Mouse (Mus musculus) midbrain, embryonic 10.5 days (tissue): Measurements from ENCODE around the gene Evc2. TPM values are rescaled to one million over a fixed set of nuclear protein-coding genes. Genes with fewer than 3 reads are reported as not detected.

ENCODE experiments used
- DNase-seq: peaks from one replicate; pipeline ENCODE4 v3.0.0-alpha.2; 2017; ENCODE audit warnings: low spot score
- H3K27ac ChIP-seq: fragments of 300-500 bp; sonication (generic); replicated peaks from 2 replicates; pipeline ENCODE4 v1.5.1; 2016; ENCODE audit warnings: mild to moderate bottlenecking
- H3K27me3 ChIP-seq: fragments of 300-500 bp; sonication (generic); 2 replicates; pipeline ENCODE4 v1.6.1; 2016; ENCODE audit warnings: low read depth, mild to moderate bottlenecking; ENCODE audit not compliant: poor library complexity, severe bottlenecking
- H3K36me3 ChIP-seq: fragments of 300-500 bp; sonication (generic); 2 replicates; pipeline ENCODE4 v1.6.1; 2016; ENCODE audit warnings: mild to moderate bottlenecking, moderate library complexity
- H3K4me1 ChIP-seq: fragments of 300-500 bp; sonication (generic); 2 replicates; pipeline ENCODE4 v1.6.1; 2016
- H3K4me3 ChIP-seq: fragments of 300-500 bp; sonication (generic); 2 replicates; pipeline ENCODE4 v1.5.1; 2016; ENCODE audit warnings: mild to moderate bottlenecking, moderate library complexity
- H3K9me3 ChIP-seq: fragments of 300-500 bp; sonication (generic); replicated peaks from 2 replicates; pipeline ENCODE4 v1.6.1; 2016; ENCODE audit warnings: mild to moderate bottlenecking
- WGBS: fragments of 180-500 bp; shearing (Covaris S2); methylation state at CpG from one replicate; pipeline ENCODE4 v1.1.7; 2016; 5-methylcytosine and 5-hydroxymethylcytosine counted together
- polyA plus RNA-seq: library from polyadenylated mRNA; unstranded; fragments of >200 nt; fragmentation: Nextera tagmentation; extraction: Ambion mirVana; gene quantifications from 2 replicates; pipeline ENCODE4 v1.2.1, GENCODE M21; 2016

Evc2 gene
- polyA plus RNA-seq, 1 experiment from 2014 or later = 19.0 TPM

DNA sequence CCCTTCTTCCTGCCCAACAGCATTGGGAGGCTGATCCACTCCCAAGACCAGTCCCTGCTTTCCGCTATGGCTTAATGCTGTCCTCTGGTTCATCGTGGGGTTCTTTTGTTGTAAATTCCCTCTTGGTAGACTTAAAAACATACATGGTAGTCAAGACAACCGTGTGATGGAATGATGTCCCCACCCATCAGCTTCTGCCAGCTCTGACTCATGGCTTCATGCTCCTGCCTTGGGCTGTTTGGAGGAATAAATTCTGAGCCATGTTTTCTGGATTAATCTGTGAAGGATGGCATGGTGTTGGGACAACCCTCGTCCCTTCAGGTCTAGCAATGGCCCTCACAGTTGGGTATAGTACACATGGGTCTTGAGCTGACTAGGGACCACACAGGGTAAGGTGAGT, 42.3 kb downstream of the Evc2 start:
- no peaks in the 10 kb centered on the region for H3K27me3 ChIP-seq
- H3K4me1 ChIP-seq = no peaks in the 10 kb centered on the region
- peaks cover 77% of the 10 kb centered on the region for H3K36me3 ChIP-seq
- H3K9me3 ChIP-seq = no peaks in the 10 kb centered on the region
- no peak for DNase-seq
- H3K27ac ChIP-seq = no peak overlapping the region
- H3K4me3 ChIP-seq = no peak overlapping the region
- WGBS = 90% methylated on average over 4 of the region's 4 CpGs

- H3K4me1 ChIP-seq = no peaks in the 10 kb centered on the region
- H3K27ac ChIP-seq = no peak overlapping the region
- H3K27me3 ChIP-seq = no peaks in the 10 kb centered on the region
- no peak for DNase-seq
- 87% methylated on average over 3 of the region's 3 CpGs for WGBS
- no peaks in the 10 kb centered on the region for H3K9me3 ChIP-seq
- no peak overlapping the region for H3K4me3 ChIP-seq
- peaks cover 93% of the 10 kb centered on the region for H3K36me3 ChIP-seq
Measured at GRCm38 (mm10) chr5:37383570-37383969, 45.3 kb downstream of the Evc2 start.

DNA sequence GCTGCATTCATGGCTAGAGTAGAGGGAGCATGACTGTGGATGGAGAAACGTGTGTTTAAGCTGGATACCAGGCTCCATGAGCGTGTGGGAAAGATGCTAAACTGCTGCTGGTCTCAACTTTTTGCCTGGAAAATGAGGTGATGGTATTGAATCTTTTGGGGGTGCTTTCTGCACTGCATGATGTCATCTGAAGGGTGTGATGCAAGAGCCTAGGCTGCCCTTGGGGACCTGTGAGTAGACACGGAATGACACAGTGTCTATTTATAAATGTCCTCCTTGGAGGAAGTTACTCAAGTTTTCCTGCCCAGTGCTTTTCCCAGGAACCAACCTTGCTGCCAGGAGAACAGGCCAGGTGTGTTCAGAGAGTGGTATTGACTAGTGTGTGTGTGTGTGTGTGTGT, 50.3 kb downstream of the Evc2 start:
- WGBS = 89% methylated on average over 3 of the region's 3 CpGs
- H3K36me3 ChIP-seq = peaks cover 83% of the 10 kb centered on the region
- H3K9me3 ChIP-seq = no peaks in the 10 kb centered on the region
- no peak overlapping the region for H3K27ac ChIP-seq
- H3K4me1 ChIP-seq = no peaks in the 10 kb centered on the region
- H3K27me3 ChIP-seq = no peaks in the 10 kb centered on the region
- H3K4me3 ChIP-seq = no peak overlapping the region
- DNase-seq = no peak

- no peak for DNase-seq
- Histone ChIP-seq H3K27me3 (no peaks in the 10 kb centered on the region), H3K4me3 (no peak overlapping the region), H3K4me1 (no peaks in the 10 kb centered on the region), H3K36me3 (peaks cover 80% of the 10 kb centered on the region), H3K9me3 (no peaks in the 10 kb centered on the region), H3K27ac (no peak overlapping the region)
- 82% methylated on average over 13 of the region's 13 CpGs for WGBS
Measured at GRCm38 (mm10) chr5:37389808-37390495, 51.7 kb downstream of the Evc2 start.

DNA sequence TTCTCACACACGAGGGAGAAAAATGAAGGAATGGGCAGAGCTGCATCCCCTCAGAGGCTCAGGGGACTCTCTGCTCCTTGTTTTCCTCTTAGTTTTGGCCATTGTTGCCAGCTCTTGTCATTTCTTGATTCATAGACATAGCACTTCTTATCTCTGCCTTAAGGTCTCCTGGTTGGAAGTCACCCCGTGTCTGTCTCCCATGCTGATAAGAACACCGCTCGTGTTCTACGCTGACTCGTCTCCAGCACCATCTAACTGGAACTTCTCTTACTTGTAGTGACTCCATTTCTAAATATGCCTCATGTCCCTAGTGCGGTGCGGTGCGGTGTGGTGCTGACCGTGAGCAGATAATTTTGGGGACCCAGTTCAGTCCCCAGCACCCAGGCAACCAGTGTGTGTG, 52.6 kb downstream of the Evc2 start:
- no peak for DNase-seq
- H3K4me1 ChIP-seq = no peaks in the 10 kb centered on the region
- H3K27me3 ChIP-seq = no peaks in the 10 kb centered on the region
- H3K4me3 ChIP-seq = no peak overlapping the region
- no peaks in the 10 kb centered on the region for H3K9me3 ChIP-seq
- 95% methylated on average over 10 of the region's 10 CpGs for WGBS
- no peak overlapping the region for H3K27ac ChIP-seq
- peaks cover 79% of the 10 kb centered on the region for H3K36me3 ChIP-seq

- Histone ChIP-seq H3K4me3 (no peak overlapping the region), H3K9me3 (no peaks in the 10 kb centered on the region), H3K36me3 (peaks cover 76% of the 10 kb centered on the region), H3K27me3 (no peaks in the 10 kb centered on the region), H3K27ac (no peak overlapping the region), H3K4me1 (no peaks in the 10 kb centered on the region)
- WGBS = 93% methylated on average over 10 of the region's 10 CpGs
- no peak for DNase-seq
Measured at GRCm38 (mm10) chr5:37391901-37392300, 53.6 kb downstream of the Evc2 start.

DNA sequence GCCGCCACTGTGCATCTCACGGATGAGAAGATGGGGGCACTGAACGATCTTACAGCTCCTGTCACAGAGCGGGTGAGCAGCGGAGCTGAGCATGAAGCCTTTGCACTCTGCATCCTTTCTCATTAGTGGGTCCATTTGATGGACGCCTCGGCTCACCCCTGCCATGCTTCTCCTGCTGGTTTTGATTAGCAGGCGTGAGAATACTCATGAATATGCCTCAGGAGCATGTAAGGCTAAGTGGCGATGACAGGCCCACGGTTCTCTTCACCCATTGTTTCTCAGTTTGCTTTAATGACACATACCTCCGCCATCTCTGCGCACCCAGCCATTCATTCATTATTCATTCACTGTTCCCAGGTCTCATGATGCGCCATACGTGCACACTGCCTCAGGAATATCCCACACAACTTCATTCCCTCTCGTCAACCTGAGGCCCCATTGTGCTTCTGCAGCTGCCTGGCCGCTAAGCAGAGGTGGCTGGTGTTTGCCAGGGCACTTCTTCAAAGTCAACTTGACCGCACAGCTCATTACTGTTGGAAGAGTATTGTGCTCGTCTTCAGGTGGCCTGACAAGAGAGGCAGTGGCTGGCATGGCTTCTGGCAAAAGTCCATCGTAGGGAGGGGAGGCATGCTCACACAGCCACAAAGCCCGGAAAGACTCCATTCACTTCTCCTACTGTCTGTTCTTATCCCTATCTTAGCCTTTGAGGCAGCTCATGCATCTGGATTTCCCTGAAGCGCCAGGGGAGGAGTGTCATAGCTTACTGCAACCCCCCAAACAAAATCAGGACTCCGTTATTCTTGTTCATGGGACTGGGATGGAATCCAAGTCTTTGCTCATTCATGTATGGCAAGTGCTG, 57.1 kb downstream of the Evc2 start:
- no peak for DNase-seq
- no peaks in the 10 kb centered on the region for H3K4me1 ChIP-seq
- H3K4me3 ChIP-seq = no peak overlapping the region
- WGBS = 90% methylated on average over 22 of the region's 22 CpGs
- no peaks in the 10 kb centered on the region for H3K9me3 ChIP-seq
- peaks cover 75% of the 10 kb centered on the region for H3K36me3 ChIP-seq
- no peaks in the 10 kb centered on the region for H3K27me3 ChIP-seq
- no peak overlapping the region for H3K27ac ChIP-seq

GRCm38 (mm10) chr5:37419028-37419427, 80.7 kb downstream of the Evc2 start:
- no peaks in the 10 kb centered on the region for H3K27me3 ChIP-seq
- H3K36me3 ChIP-seq = peaks cover 44% of the 10 kb centered on the region
- WGBS = 90% methylated on average over 6 of the region's 6 CpGs

GRCm38 (mm10) chr5:37427210-37427609, 88.9 kb downstream of the Evc2 start:
- DNase-seq = no peak
- H3K4me1 ChIP-seq = no peaks in the 10 kb centered on the region
- no peaks in the 10 kb centered on the region for H3K27me3 ChIP-seq
- no peak overlapping the region for H3K4me3 ChIP-seq
- H3K36me3 ChIP-seq = peaks cover 26% of the 10 kb centered on the region
- H3K9me3 ChIP-seq = no peaks in the 10 kb centered on the region
- H3K27ac ChIP-seq = no peak overlapping the region

More at GRCm38 (mm10) chr5:37419028-37419427, 80.7 kb downstream of the Evc2 start:
- no peaks in the 10 kb centered on the region for H3K4me1 ChIP-seq
- H3K4me3 ChIP-seq = no peak overlapping the region
- no peak overlapping the region for H3K27ac ChIP-seq
- no peaks in the 10 kb centered on the region for H3K9me3 ChIP-seq
- no peak for DNase-seq

GRCm38 (mm10) chr5:37435417-37435816, 97.1 kb downstream of the Evc2 start:
- 71% methylated on average over 3 of the region's 3 CpGs for WGBS
- H3K4me3 ChIP-seq = no peak overlapping the region
- no peaks in the 10 kb centered on the region for H3K27me3 ChIP-seq
- no peak overlapping the region for H3K27ac ChIP-seq
- no peaks in the 10 kb centered on the region for H3K9me3 ChIP-seq
- no peaks in the 10 kb centered on the region for H3K4me1 ChIP-seq
- no peak for DNase-seq
- H3K36me3 ChIP-seq = no peaks in the 10 kb centered on the region

DNA sequence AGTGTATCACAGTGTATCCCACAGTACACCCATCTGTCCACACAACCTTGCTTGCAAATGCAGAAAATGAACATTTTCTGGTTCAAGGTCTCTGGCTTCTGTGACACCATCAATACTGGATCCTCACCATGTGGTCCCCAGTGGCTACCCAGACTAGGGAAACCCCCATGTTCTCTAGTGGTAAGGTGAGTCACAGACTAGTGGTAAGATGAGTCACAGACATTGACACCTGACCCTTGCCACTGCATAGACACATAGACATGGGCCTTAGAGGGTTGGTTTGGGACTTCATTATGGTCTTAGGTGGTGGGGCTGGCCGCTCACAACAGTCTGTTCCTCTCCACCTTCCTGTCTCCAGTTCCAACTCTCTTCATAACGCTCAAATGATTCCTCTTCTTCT, 104.5 kb downstream of the Evc2 start:
- no peaks in the 10 kb centered on the region for H3K4me1 ChIP-seq
- no peak for DNase-seq
- H3K27ac ChIP-seq = no peak overlapping the region
- H3K36me3 ChIP-seq = no peaks in the 10 kb centered on the region
- no peak overlapping the region for H3K4me3 ChIP-seq
- no peaks in the 10 kb centered on the region for H3K27me3 ChIP-seq
- H3K9me3 ChIP-seq = no peaks in the 10 kb centered on the region; the same call in 1 of the 2 replicates
- 86% methylated on average over 2 of the region's 2 CpGs for whole genome bisulfite sequencing

- 83% methylated on average over 3 of the region's 3 CpGs for WGBS
- no peak for DNase-seq
- H3K9me3 ChIP-seq = no peaks in the 10 kb centered on the region; the same call in 1 of the 2 replicates
- no peak overlapping the region for H3K27ac ChIP-seq
- H3K4me1 ChIP-seq = no peaks in the 10 kb centered on the region
- no peaks in the 10 kb centered on the region for H3K27me3 ChIP-seq
- H3K36me3 ChIP-seq = no peaks in the 10 kb centered on the region
- H3K4me3 ChIP-seq = no peak overlapping the region
Measured at GRCm38 (mm10) chr5:37447546-37447945, 109.2 kb downstream of the Evc2 start.

DNA sequence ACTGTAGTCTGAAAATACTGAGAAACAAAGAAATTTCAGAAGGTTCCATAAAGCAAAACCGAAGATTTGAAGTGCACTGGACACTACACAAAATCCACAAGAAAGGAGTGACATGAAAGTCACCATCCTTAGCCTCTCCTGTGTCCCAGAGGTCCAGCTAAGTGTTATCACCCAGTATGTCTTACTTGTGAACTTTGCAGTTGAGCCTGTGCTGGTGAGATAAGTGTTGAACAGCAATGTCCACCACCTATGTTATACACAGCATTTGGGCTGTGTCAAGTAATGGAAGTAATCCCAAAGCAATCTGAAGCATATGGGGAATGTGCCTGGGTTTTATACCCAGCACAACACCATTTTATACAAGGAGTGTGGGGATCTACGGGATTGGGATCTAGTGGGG, 118.3 kb downstream of the Evc2 start:
- no peaks in the 10 kb centered on the region for H3K4me1 ChIP-seq
- 76% methylated on average over 2 of the region's 2 CpGs for WGBS
- H3K27me3 ChIP-seq = no peaks in the 10 kb centered on the region
- no peaks in the 10 kb centered on the region for H3K9me3 ChIP-seq
- H3K4me3 ChIP-seq = no peak overlapping the region
- no peak for DNase-seq
- H3K27ac ChIP-seq = no peak overlapping the region
- H3K36me3 ChIP-seq = no peaks in the 10 kb centered on the region
